Mouse (Mus musculus) testis, postnatal 10 days (tissue): ENCODE data around the gene Gm3383.
"Not testable (repeated sequence)": the region's sequence is repeated elsewhere in the genome, so short reads cannot be mapped to it uniquely, and the experiment has no call there.

Source experiments
- DNase-seq: peaks from one replicate; pipeline ENCODE4 v3.0.0; 2021; ENCODE audit warnings: low spot score

Gm3383 gene

DNA sequence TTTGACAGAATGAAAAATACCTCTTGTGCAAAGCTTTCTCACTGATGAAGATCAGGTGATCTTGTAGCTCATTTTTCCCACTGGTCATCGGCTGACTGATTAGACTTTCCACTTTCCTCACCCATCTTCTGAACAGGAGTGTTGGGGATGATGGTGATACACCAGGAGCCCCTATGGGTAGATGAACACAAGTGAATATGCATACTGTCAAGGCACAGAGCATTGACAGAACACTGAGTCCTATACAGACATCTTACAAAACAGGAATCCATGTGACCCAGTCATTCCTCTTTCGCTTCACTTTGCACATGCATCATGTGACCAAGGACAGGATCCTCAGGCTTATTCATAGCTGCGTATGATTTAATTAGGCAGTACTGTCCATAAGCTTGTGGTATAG lies at the start of gene Gm3383:
Gene Gm3383 (minus strand): TSS at position 101 of the 400 bp plus-strand sequence.
- not testable (repeated sequence) for DNase-seq

DNA sequence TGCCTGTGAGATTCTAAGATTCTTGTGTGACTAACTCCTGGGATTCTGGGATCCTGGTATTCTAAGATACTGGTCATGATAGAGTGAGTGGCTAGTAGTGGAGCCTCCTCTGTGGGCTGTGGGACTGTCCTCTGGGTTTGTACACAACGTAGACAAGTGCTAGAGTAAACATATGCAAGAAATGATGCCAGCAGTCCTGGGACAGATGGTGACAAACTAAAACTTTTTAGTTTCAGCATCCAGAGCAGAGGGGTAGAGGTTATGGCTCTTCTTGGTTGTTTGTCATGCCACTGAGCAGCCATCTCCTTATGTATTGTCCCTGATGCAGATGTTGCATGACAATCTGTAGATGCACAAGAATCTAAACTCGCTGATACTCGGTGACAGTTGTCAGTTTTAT lies 48.1 kb upstream of the Gm3383 start:
- DNase-seq: not testable (repeated sequence)

GRCm38 (mm10) chr14:5830229-5830628 lies 22.4 kb upstream of the Gm3383 start, which contains the start of gene Gm3424:
Gene Gm3424, minus strand, starts transcription at chr14:5830329.
- not testable (repeated sequence) for DNase-seq

DNA sequence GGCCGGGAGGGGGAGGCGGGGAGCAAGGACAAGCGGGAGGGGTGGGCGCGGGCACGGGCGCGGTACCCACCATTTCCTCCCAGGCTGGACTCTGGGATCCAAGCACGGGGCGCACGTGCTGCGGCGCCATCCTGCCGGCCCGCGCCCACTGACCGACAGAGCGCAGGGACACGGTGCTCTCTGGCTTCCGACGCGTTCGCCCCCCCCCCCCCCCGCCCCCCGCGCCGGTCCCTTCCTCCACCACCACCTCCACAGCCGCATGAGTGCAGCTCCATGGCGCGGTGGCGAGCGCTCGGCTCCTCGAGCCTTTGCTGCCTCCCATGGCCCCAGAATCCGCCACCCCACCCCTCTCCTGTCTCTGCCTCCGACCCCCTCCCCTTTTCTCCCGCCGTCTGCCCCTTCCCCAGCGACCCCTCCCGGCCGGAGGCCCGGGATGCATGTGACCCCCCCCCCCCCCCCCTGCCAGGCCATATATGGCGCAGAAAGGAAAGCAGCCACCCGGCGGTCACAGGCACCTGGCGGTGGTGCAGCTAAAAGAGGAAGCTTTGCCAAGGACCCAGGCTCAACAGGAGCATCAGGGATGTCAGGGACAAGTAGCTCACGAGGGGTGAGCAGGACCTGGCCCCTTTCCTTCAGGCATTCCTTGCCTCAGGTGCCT lies 5.0 kb upstream of the Gm3383 start:
- not testable (repeated sequence) for DNase-seq

DNA sequence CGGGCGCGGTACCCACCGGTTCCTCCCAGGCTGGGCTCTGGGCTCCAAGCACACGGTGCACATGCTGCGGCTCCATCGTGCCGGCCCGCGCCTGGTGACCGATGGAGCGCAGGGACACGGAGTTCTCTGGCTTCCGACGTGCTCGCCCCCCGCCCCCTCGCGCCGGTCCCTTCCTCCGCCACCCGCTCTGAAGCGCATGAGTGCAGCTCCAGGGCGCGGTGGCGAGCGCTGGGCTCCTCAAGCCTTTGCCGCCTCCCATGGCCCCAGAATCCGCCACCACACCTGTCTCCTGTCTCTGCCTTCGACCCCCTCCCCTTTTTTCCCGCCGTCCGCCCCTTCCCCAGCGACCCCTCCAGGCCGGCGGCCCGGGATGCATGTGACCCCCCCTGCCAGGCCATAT lies 66.3 kb downstream of the Gm3383 start, which contains the start of gene Gm3373:
Gene Gm3373 (minus strand): TSS at position 101 of the 400 bp plus-strand sequence.
- DNase-seq: not testable (repeated sequence)

- DNase-seq: not testable (repeated sequence)
These were observed 120.4 kb downstream of the Gm3383 start, which contains the start of gene Gm9603 for GRCm38 (mm10) chr14:5687357-5687756. Gene Gm9603, minus strand, starts transcription at chr14:5687457.

- not testable (repeated sequence) for DNase-seq
These were observed 174.9 kb downstream of the Gm3383 start, which contains the start of gene Gm8265 for GRCm38 (mm10) chr14:5632928-5633327. Gene Gm8265, minus strand, starts transcription at chr14:5633028.
